Mouse (Mus musculus) central nervous system, embryonic 11.5 days (tissue): ENCODE results near the gene Mapk1ip1. TPM values are rescaled to one million over a fixed set of nuclear protein-coding genes. Genes with fewer than 3 reads are reported as not detected.

Experiments used
- polyA plus RNA-seq: library from polyadenylated mRNA; depleted of rRNA; stranded (reverse); fragments of >200 nt; gene quantifications from 2 replicates; pipeline ENCODE4 v1.2.3, GENCODE M21; 2012; rRNA removed

Gene Mapk1ip1
- polyA plus RNA-seq = 18.5 and 30.7 TPM in 2 replicates

DNA sequence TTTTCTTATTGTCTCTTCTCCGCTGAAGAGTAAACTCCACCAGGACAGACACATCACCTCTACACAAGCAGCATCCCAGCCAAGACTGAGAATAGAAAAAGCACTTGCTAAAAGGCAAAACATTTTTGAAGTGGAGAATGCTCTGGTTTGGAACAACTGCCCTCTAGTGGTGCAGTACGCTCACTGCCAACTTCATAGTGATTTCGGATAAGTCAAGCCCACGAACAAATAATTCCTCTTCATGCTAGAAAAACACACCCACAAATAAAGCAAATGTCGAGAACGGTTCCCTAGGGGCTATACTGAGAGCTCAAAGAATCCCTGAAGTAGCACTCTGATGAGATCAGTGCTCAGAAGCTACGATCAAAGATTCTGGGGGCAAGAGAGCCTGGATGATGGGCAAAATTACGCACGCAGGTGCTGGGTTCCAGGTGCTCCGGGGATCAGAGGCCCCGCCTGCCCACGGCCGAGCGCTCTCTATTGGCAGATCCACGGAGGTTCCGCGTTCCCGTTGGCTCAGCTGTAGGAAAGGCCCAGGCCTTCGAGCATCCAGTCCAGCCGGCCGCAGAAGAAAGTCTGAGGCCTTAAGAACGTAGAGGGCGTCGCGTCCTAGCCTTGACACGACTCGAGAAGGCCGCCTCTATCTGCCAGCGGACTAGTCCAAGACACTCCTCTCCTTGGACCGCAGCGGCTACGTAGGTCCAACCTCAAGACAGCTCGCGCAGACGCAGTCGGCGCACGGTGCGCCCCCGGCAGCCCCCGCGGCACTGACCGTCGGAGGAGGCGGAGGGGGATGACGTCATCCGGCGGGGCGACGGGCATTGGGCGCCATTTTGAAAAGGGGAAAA lies at the start of gene Mapk1ip1, which contains the start of gene Ppp2r2d:
Mapk1ip1 (minus strand) TSS at position 730 of the 848 bp plus-strand sequence.
Ppp2r2d (plus strand) TSS at position 536 of the 848 bp plus-strand sequence.

Other genes starting within 250 kb of the Mapk1ip1 start
- gene Ppp2r2d, start 194 bp downstream of the Mapk1ip1 start, polyA plus RNA-seq = 51.3 and 66.8 TPM in 2 replicates
- gene Bnip3, start 63.2 kb upstream of the Mapk1ip1 start, polyA plus RNA-seq = 37.1 and 37.4 TPM in 2 replicates
- gene Jakmip3, start 94.5 kb upstream of the Mapk1ip1 start, polyA plus RNA-seq = 0.89 and 2.1 TPM in 2 replicates
- 119 and 129 TPM in 2 replicates for gene Dpysl4, start 239.7 kb upstream of the Mapk1ip1 start, polyA plus RNA-seq